Mouse (Mus musculus) liver, embryonic 14.5 days (tissue): ENCODE results near the gene Gm10096. TPM values are rescaled to one million over a fixed set of nuclear protein-coding genes. Genes with fewer than 3 reads are reported as not detected.
"Not testable (repeated sequence)": the region's sequence is repeated elsewhere in the genome, so short reads cannot be mapped to it uniquely, and the experiment has no call there.

Source experiments
- ATAC-seq: fragments of 200-750 bp; cut with Nextera tagmentation; 2 replicates; pipeline ENCODE4 v1.8.0; 2017; ENCODE audit warnings: moderate number of reproducible peaks, mild to moderate bottlenecking, moderate library complexity; ENCODE audit not compliant: insufficient read depth
- DNase-seq, 3 experiments: peaks; one replicate each; pipeline ENCODE4 v3.0.0-alpha.2; 2012 to 2013; ENCODE audit warnings: low read depth in 3 of 3, low spot score in 3 of 3
- H3K27ac ChIP-seq: fragments of 300-500 bp; sonication (generic); 2 replicates; pipeline ENCODE4 v1.5.1; 2014; ENCODE audit warnings: moderate library complexity, mild to moderate bottlenecking, control low read depth, inconsistent platforms
- H3K27me3 ChIP-seq: fragments of 300-500 bp; sonication (generic); 2 replicates; pipeline ENCODE4 v1.6.1; 2014; ENCODE audit warnings: mild to moderate bottlenecking, low read length, moderate library complexity; ENCODE audit not compliant: control insufficient read depth, insufficient read depth
- H3K36me3 ChIP-seq: fragments of 300-500 bp; sonication (generic); replicated peaks from 2 replicates; pipeline ENCODE4 v1.6.1; 2014; ENCODE audit warnings: low read depth; ENCODE audit not compliant: control insufficient read depth, insufficient read depth
- H3K4me1 ChIP-seq, 2 experiments: fragments of 200-500 bp in 1 of 2; fragments of 300-500 bp in 1 of 2; sonication (generic) in 1 of 2; replicated peaks; 2 replicates each; pipeline ENCODE4 v1.6.1; 2012 to 2014; ENCODE audit warnings: antibody characterized with exemption in 1 of 2, inconsistent platforms in 1 of 2, low read length in 1 of 2; ENCODE audit not compliant: control insufficient read depth in 2 of 2, insufficient read depth in 2 of 2
- H3K4me2 ChIP-seq: fragments of 300-500 bp; sonication (generic); 2 replicates; pipeline ENCODE4 v1.6.1; 2014; ENCODE audit warnings: low read depth, mild to moderate bottlenecking, control low read depth, moderate library complexity
- H3K4me3 ChIP-seq, 2 experiments: fragments of 200-500 bp in 1 of 2; fragments of 300-500 bp in 1 of 2; sonication (generic) in 1 of 2; 2 replicates each; pipeline ENCODE4 v1.5.1; 2012 to 2014; ENCODE audit warnings: low read depth in 2 of 2, low read length in 2 of 2, mild to moderate bottlenecking in 2 of 2, control low read depth in 1 of 2, inconsistent platforms in 1 of 2, moderate library complexity in 1 of 2; ENCODE audit not compliant: insufficient read depth in 1 of 2
- H3K9ac ChIP-seq: fragments of 300-500 bp; sonication (generic); replicated peaks from 2 replicates; pipeline ENCODE4 v1.6.1; 2014; ENCODE audit warnings: mild to moderate bottlenecking, control low read depth, moderate library complexity
- H3K9me3 ChIP-seq: fragments of 300-500 bp; sonication (generic); 2 replicates; pipeline ENCODE4 v1.6.1; 2016; ENCODE audit warnings: low read length, mixed read lengths; ENCODE audit not compliant: control insufficient read depth
- WGBS: fragments of 180-500 bp; shearing (Covaris S2); extraction: QIAGEN DNeasy Blood & Tissue Kit; methylation state at CpG from one replicate; pipeline ENCODE4 v1.1.7; 2014; ENCODE audit not compliant: insufficient replicate concordance; 5-methylcytosine and 5-hydroxymethylcytosine counted together
- polyA plus RNA-seq, 2 experiments: library from polyadenylated mRNA; depleted of rRNA in 1 of 2; stranded (reverse) in 1 of 2; unstranded in 1 of 2; fragments of >200 nt; fragmentation: Nextera tagmentation in 1 of 2; extraction: Ambion mirVana in 1 of 2; gene quantifications; 2 replicates each; pipeline versions ENCODE4 v1.2.1 to v1.2.3; 2012 to 2014

Gene Gm10096
- polyA plus RNA-seq (2012; rRNA removed) (not detected in 2 replicates), polyA plus RNA-seq (2014; fragmentation: Nextera tagmentation; extraction: Ambion mirVana) (not detected in 2 replicates)

DNA sequence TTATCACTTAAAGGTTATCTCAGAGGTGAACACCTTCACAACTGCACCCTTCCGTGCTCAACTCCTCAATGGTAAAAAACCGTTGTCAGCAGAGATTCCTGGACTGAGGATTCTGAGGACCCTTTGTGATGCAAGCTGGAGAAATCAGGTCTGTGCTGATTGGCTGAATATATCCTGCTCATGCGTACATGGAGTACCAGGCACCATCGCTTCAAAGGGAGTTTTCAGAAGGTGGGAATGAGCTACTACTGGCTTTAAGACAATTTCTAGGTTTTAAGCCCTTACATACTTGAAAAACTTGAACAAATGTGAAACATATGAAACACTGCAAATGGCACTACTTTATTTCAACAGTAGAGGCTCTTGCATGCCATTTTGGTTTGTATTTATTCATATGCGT lies at the start of gene Gm10096:
Gene Gm10096, minus strand, starts transcription at position 101 of the 400 bp plus-strand sequence.
- H3K27me3 ChIP-seq, H3K27ac ChIP-seq, DNase-seq, H3K4me3 ChIP-seq, H3K4me2 ChIP-seq, H3K9me3 ChIP-seq, H3K4me1 ChIP-seq, H3K36me3 ChIP-seq, ATAC-seq, H3K9ac ChIP-seq: not testable (repeated sequence)
- no CpG with 5 or more reads among the region's 5 CpGs for WGBS
